Mouse (Mus musculus) C2C12 (cell line): ENCODE results near the gene Rala. TPM values are rescaled to one million over a fixed set of nuclear protein-coding genes. Genes with fewer than 3 reads are reported as not detected.
A peak's percentile ranks its signal among the peaks of the same experiment; 100 is the strongest.

Source experiments
- H3K27me3 ChIP-seq: one replicate; pipeline ENCODE4 v1.6.1; 2011; ENCODE audit not compliant: control insufficient read depth, insufficient read depth, insufficient read length
- H3K36me3 ChIP-seq: one replicate; pipeline ENCODE4 v1.6.1; 2011; ENCODE audit not compliant: control insufficient read depth, insufficient read depth
- H3K4me3 ChIP-seq: one replicate; pipeline ENCODE4 v1.5.1; 2011; ENCODE audit warnings: mild to moderate bottlenecking, control low read depth; ENCODE audit not compliant: poor library complexity, insufficient read depth, severe bottlenecking
- H3K79me2 ChIP-seq: one replicate; pipeline ENCODE4 v1.6.1; 2011; ENCODE audit not compliant: control insufficient read depth, insufficient read depth
- H3K79me3 ChIP-seq: one replicate; pipeline ENCODE4 v1.6.1; 2011; ENCODE audit warnings: low read depth, control low read depth
- H3ac ChIP-seq: one replicate; pipeline ENCODE3; 2011; ENCODE audit warnings: low read depth; ENCODE audit not compliant: control insufficient read depth, insufficient read length
- CEBPB ChIP-seq: IDR thresholded peaks from one replicate; pipeline ENCODE4 v1.6.1; 2011; ENCODE audit warnings: low read depth, mild to moderate bottlenecking, control low read depth, moderate library complexity
- CTCF ChIP-seq: IDR thresholded peaks from one replicate; pipeline ENCODE4 v1.5.1; 2011; ENCODE audit not compliant: control insufficient read depth, insufficient read depth, insufficient read length
- FOSL1 ChIP-seq: IDR thresholded peaks from one replicate; pipeline ENCODE4 v1.8.0; 2011; ENCODE audit warnings: mild to moderate bottlenecking, low read length; ENCODE audit not compliant: poor library complexity, insufficient read depth, severe bottlenecking
- MAX ChIP-seq: IDR thresholded peaks from one replicate; pipeline ENCODE4 v1.6.1; 2011; ENCODE audit warnings: mild to moderate bottlenecking, control low read depth
- MYOD1 ChIP-seq: IDR thresholded peaks from one replicate; pipeline ENCODE4 v1.6.1; 2011; ENCODE audit warnings: low read depth; ENCODE audit not compliant: control insufficient read depth, insufficient read length
- MYOG ChIP-seq: IDR thresholded peaks from one replicate; pipeline ENCODE4 v1.6.1; 2011; ENCODE audit not compliant: control insufficient read depth, insufficient read length; ENCODE audit errors: extremely low read depth
- USF1 ChIP-seq: IDR thresholded peaks from one replicate; pipeline ENCODE4 v1.6.1; 2011; ENCODE audit warnings: low read depth, mild to moderate bottlenecking, control low read depth, moderate library complexity
- long read RNA-seq, 2 experiments: library from polyadenylated mRNA; unstranded; transcript quantifications; one replicate each; pipeline ENCODE4 v2.0.0; 2019 to 2020
- polyA plus RNA-seq: library from polyadenylated mRNA; unstranded; fragments of >200 nt; fragmentation: generic; extraction: Trizol; gene quantifications from one replicate; pipeline ENCODE4 v1.2.1, GENCODE M21; 2012; ENCODE audit warnings: missing spikeins

Rala gene
- polyA plus RNA-seq = 32.3 TPM
- long read RNA-seq, experiment 1, transcript Rala-201 (5 exons, 2,688 nt) = major isoform, 117 of 132 reads
- long read RNA-seq, experiment 1, partial matches to known transcripts = 12 of 132 reads
- long read RNA-seq, experiment 1, other reads (novel, unspliced or antisense) = 3 of 132 reads
- long read RNA-seq, experiment 2, transcript Rala-201 (5 exons, 2,688 nt) = major isoform, 159 of 163 reads
- long read RNA-seq, experiment 2, partial matches to known transcripts = 3 of 163 reads
- long read RNA-seq, experiment 2, other reads (novel, unspliced or antisense) = 1 of 163 reads

DNA sequence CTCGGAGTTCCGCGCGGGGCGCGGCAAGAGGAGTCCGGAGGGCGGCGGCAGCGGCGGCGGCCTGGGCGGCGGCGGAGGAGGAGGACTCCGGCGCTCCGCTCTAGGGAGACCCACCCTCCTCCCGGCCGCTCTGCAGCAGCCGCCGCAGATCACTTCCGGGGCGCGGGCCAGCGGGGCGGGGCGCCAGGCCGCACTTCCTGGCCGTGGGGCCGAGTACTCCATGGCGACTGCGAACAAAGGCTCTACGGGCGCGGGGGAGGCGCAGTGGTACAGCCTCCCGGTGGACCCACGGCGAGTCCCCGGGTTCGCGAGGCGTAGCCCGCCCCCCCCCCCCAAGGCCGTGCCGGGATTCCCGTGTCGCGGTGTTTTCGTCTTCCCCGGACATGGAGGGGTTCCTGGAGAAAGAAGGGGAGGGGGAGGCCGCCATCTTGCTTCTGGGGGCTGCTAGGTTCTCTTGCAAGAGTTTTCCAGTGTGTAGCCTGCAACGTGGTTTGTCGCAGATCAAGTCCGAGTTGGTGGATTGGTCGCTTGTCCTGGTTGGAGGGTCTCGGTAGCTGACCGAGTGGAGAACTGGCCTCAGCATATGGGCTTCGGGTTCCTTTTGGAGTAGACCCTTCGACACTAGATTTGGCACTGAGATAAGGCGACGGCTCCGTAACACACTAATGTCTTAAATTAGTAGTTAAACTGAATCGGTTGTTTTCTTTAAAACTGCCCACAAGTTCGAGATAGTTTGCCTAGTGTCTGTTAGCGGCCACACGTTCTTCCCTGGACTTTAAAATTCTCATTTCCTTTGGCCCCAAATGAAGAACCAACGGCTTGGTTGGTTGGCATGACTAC is at the start of gene Rala:
Rala (minus strand) TSS at position 162 of the 840 bp plus-strand sequence.
- Histone ChIP-seq H3K79me3 (peaks cover 43% of the 10 kb centered on the region), H3K79me2 (peaks cover 58% of the 10 kb centered on the region), H3ac (peak within 1 kb of the TSS; percentile 84), H3K4me3 (peak within 1 kb of the TSS; percentile 65), H3K36me3 (no peaks in the 10 kb centered on the region), H3K27me3 (no peaks in the 10 kb centered on the region)
- TF ChIP-seq USF1 (no peak), FOSL1 (no peak), MAX (peak; percentile 27)

DNA sequence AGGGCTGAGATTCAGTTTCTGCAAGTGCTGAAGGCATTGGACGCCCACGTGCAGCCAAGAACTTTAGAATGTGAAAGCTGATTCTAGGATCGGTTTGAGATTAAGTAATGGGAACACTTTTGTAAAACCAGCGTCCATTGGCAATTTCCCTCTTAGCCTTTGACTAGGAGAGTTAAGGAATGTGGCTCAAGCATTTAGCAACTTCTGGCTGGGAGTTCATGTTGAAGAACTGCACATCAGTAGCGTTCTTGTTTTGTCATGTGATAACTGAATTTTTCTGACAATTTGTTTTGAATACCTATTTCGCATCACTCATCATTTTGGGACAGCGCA is 49.4 kb upstream of the Rala start:
- Histone ChIP-seq H3ac (no peak overlapping the region), H3K36me3 (peaks cover 17% of the 10 kb centered on the region), H3K27me3 (no peaks in the 10 kb centered on the region), H3K4me3 (peak overlapping the region; percentile 89), H3K79me2 (peaks cover 25% of the 10 kb centered on the region), H3K79me3 (peaks cover 14% of the 10 kb centered on the region)
- TF ChIP-seq FOSL1 (no peak), MAX (peak; percentile 87)

DNA sequence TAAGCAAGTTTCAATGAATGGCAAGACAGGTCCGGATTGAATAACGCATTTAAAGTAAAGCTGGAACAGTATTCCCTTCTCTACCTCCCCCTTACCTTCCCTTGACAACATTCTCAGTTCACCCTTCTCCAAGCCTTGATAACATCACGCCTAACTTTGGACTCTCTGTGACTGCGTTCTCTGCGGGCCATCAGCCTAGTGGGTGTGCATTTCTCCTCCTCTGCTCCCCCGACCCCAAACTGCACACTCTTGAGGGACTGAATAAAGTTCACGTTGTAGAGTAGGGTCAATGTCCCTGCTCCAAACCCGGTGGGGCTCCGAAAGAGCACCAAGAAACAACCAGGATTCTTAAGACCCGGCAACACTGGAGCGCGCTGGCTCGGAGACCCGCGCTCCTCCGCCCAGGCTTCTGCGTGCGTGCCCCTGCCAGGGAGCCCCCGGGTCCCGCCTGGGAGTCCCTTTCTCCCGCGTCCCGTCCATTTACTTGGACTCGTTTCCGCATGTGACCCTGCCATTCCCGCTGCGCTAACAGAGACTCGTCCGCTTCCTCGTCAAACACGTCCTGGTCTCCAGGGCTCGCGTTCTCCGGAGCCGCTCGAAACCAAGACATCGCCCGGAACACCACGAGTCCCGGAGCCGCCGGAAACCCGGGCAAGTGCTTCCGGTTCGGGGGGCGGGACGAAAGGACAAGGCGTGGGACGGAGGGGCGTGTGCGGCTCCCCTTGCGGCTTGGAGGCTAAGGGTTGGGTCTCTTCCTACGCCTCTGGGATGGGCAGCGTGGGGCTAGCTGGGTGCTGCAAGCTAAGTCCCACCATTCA is 48.9 kb upstream of the Rala start, which contains the start of gene Yae1d1:
Yae1d1 (minus strand) TSS at position 653 of the 818 bp plus-strand sequence.
- peak within 1 kb of the TSS; percentile 89 for H3K4me3 ChIP-seq
- H3K36me3 ChIP-seq = peaks cover 18% of the 10 kb centered on the region
- TF ChIP-seq MAX (no peak), MYOD1 (no peak), CEBPB (no peak), CTCF (peak; percentile 65), MYOG (no peak), FOSL1 (no peak), USF1 (no peak)

DNA sequence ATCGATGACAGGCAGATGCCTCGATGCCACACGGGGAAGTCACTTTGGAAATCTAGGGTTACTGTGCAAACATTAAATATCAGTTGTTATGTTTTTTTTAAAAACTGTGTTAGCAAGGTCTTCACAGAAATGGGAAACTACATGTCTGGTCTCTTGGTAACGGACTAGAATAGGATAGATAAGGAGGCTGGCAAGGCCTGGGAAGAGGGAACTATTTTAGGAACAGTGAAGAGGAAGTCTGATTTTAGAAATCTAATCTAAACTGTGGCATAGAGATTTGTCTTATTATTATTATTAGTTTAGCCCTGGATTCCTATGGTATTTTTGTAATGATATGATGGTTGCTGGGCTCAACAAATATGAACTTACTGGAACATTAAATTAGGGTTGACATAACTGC is 48.0 kb upstream of the Rala start:
- Histone ChIP-seq H3K36me3 (peaks cover 27% of the 10 kb centered on the region), H3K4me3 (no peak overlapping the region), H3K79me2 (peaks cover 25% of the 10 kb centered on the region), H3K27me3 (no peaks in the 10 kb centered on the region), H3K79me3 (peaks cover 14% of the 10 kb centered on the region), H3ac (no peak overlapping the region)
- TF ChIP-seq MYOD1 = no peak
- TF ChIP-seq MYOG = no peak
- no peak for TF ChIP-seq CTCF
- no peak for TF ChIP-seq FOSL1
- no peak for TF ChIP-seq MAX
- TF ChIP-seq USF1 = no peak
- TF ChIP-seq CEBPB = no peak

More for the DNA sequence above, 48.9 kb upstream of the Rala start, which contains the start of gene Yae1d1:
- peaks cover 25% of the 10 kb centered on the region for H3K79me2 ChIP-seq
- peak within 1 kb of the TSS; percentile 93 for H3ac ChIP-seq
- peaks cover 14% of the 10 kb centered on the region for H3K79me3 ChIP-seq
- no peaks in the 10 kb centered on the region for H3K27me3 ChIP-seq

DNA sequence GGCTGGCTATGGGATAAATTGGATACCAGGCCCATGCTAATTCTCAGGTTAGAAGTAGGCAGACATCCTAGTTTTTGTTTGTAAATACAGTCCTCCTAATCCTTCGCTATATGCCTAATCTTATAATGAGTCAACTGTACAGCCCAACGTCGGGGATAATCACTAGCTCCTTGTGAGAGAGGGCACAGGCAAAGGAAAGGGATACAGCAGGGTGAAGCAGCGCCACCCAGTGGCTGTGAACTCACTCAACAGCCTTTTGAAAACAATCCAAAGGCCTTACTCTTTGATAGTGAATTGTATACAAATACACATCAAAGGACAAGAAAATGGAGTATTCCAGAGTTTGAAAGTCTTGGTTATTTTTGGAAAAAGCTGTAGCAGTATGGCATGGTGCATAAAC is 39.2 kb upstream of the Rala start:
- Histone ChIP-seq H3K4me3 (no peak overlapping the region), H3K27me3 (no peaks in the 10 kb centered on the region), H3K79me3 (no peaks in the 10 kb centered on the region), H3K36me3 (peaks cover 44% of the 10 kb centered on the region), H3ac (no peak overlapping the region), H3K79me2 (no peaks in the 10 kb centered on the region)
- no peak for TF ChIP-seq MAX
- no peak for TF ChIP-seq CEBPB
- TF ChIP-seq USF1 = no peak
- no peak for TF ChIP-seq MYOG
- TF ChIP-seq CTCF = peak; percentile 49
- TF ChIP-seq MYOD1 = no peak
- TF ChIP-seq FOSL1 = no peak
